Mouse (Mus musculus) neural tube, embryonic 14.5 days (tissue): ENCODE measurements at regions not wholly inside any gene's neighbourhood (a gene's known extent, or its start where the extent isn't known, plus 50 kb on each side); places are given as distances from the start of the nearest gene placed in this dataset.
A peak's percentile ranks its signal among the peaks of the same experiment; 100 is the strongest.

Experiments used
- ATAC-seq: fragments of 200-750 bp; cut with Nextera tagmentation; 2 replicates; pipeline ENCODE4 v1.8.0; 2017; ENCODE audit warnings: low read depth, mild to moderate bottlenecking, moderate TSS enrichment, moderate library complexity
- H3K27ac ChIP-seq: fragments of 300-500 bp; sonication (generic); 2 replicates; pipeline ENCODE4 v1.5.1; 2014; ENCODE audit warnings: low read depth, mild to moderate bottlenecking, control low read depth, low read length, moderate library complexity, mixed read lengths
- H3K27me3 ChIP-seq: fragments of 300-500 bp; sonication (generic); 2 replicates; pipeline ENCODE4 v1.6.1; 2014; ENCODE audit warnings: low read length; ENCODE audit not compliant: control insufficient read depth, insufficient read depth
- H3K36me3 ChIP-seq: fragments of 300-500 bp; sonication (generic); 2 replicates; pipeline ENCODE4 v1.6.1; 2014; ENCODE audit warnings: low read length, mixed read lengths; ENCODE audit not compliant: control insufficient read depth, insufficient read depth
- H3K4me1 ChIP-seq: fragments of 300-500 bp; sonication (generic); 2 replicates; pipeline ENCODE4 v1.6.1; 2014; ENCODE audit warnings: low read length; ENCODE audit not compliant: control insufficient read depth, insufficient read depth
- H3K4me2 ChIP-seq: fragments of 300-500 bp; sonication (generic); 2 replicates; pipeline ENCODE4 v1.6.1; 2014; ENCODE audit warnings: mild to moderate bottlenecking, low read depth, low read length, control low read depth
- H3K4me3 ChIP-seq: fragments of 300-500 bp; sonication (generic); 2 replicates; pipeline ENCODE4 v1.5.1; 2014; ENCODE audit warnings: low read depth, low read length, control low read depth, mixed read lengths
- H3K9ac ChIP-seq: fragments of 300-500 bp; sonication (generic); replicated peaks from 2 replicates; pipeline ENCODE4 v1.6.1; 2014; ENCODE audit warnings: low read depth, mild to moderate bottlenecking, control low read depth, low read length, mixed read lengths
- H3K9me3 ChIP-seq: fragments of 300-500 bp; sonication (generic); 2 replicates; pipeline ENCODE4 v1.6.1; 2016; ENCODE audit warnings: low read length; ENCODE audit not compliant: control insufficient read depth
- WGBS: fragments of 180-500 bp; shearing (Covaris S2); extraction: QIAGEN DNeasy Blood & Tissue Kit; methylation state at CpG from one replicate; pipeline ENCODE4 v1.1.7; 2014; 5-methylcytosine and 5-hydroxymethylcytosine counted together

- Histone ChIP-seq H3K27ac (no peak overlapping the region), H3K4me3 (no peak overlapping the region), H3K9me3 (no peaks in the 10 kb centered on the region), H3K36me3 (no peaks in the 10 kb centered on the region), H3K4me1 (no peaks in the 10 kb centered on the region), H3K4me2 (no peak overlapping the region), H3K27me3 (no peaks in the 10 kb centered on the region), H3K9ac (no peak overlapping the region)
- no peak for ATAC-seq
- 12% methylated on average over 5 of the region's 5 CpGs for WGBS
These were observed 106.6 kb downstream of the Pdcd6ip start for GRCm38 (mm10) chr9:113601451-113601850.

GRCm38 (mm10) chr9:113587260-113587659 lies 120.8 kb downstream of the Pdcd6ip start:
- Histone ChIP-seq H3K27me3 (no peaks in the 10 kb centered on the region), H3K4me2 (no peak overlapping the region), H3K9me3 (no peaks in the 10 kb centered on the region), H3K4me1 (no peaks in the 10 kb centered on the region), H3K4me3 (no peak overlapping the region), H3K36me3 (no peaks in the 10 kb centered on the region), H3K27ac (no peak overlapping the region), H3K9ac (no peak overlapping the region)
- ATAC-seq: no peak
- 63% methylated on average over 6 of the region's 6 CpGs for WGBS

- no peak overlapping the region for H3K27ac ChIP-seq
- WGBS: 89% methylated on average over 4 of the region's 4 CpGs
- ATAC-seq: no peak
- H3K9me3 ChIP-seq: no peaks in the 10 kb centered on the region
- no peak overlapping the region for H3K9ac ChIP-seq
- no peaks in the 10 kb centered on the region for H3K27me3 ChIP-seq
- no peaks in the 10 kb centered on the region for H3K4me1 ChIP-seq
- H3K36me3 ChIP-seq: no peaks in the 10 kb centered on the region
- no peak overlapping the region for H3K4me3 ChIP-seq
- no peak overlapping the region for H3K4me2 ChIP-seq
These were observed 121.6 kb downstream of the Pdcd6ip start for GRCm38 (mm10) chr9:113586477-113586876.

- WGBS: 28% methylated on average over 9 of the region's 9 CpGs
- H3K4me3 ChIP-seq: no peak overlapping the region
- peak overlapping the region; percentile 49; the same call in 1 of the 2 replicates for H3K27ac ChIP-seq
- no peaks in the 10 kb centered on the region for H3K4me1 ChIP-seq
- H3K9ac ChIP-seq: no peak overlapping the region
- H3K36me3 ChIP-seq: no peaks in the 10 kb centered on the region
- no peak overlapping the region for H3K4me2 ChIP-seq
- no peaks in the 10 kb centered on the region for H3K9me3 ChIP-seq
- no peaks in the 10 kb centered on the region for H3K27me3 ChIP-seq
- peak; percentile 85; the same call in 1 of the 2 replicates for ATAC-seq
These were observed 129.8 kb downstream of the Pdcd6ip start for GRCm38 (mm10) chr9:113578221-113578620.

GRCm38 (mm10) chr9:113568849-113569248 lies 139.2 kb downstream of the Pdcd6ip start:
- ATAC-seq: no peak
- no peak overlapping the region for H3K4me3 ChIP-seq
- no peaks in the 10 kb centered on the region for H3K27me3 ChIP-seq
- no peaks in the 10 kb centered on the region for H3K4me1 ChIP-seq
- no peaks in the 10 kb centered on the region for H3K36me3 ChIP-seq
- 92% methylated on average over 1 of the region's 1 CpGs for WGBS
- no peak overlapping the region for H3K27ac ChIP-seq
- no peaks in the 10 kb centered on the region for H3K9me3 ChIP-seq
- H3K9ac ChIP-seq: no peak overlapping the region
- H3K4me2 ChIP-seq: no peak overlapping the region

GRCm38 (mm10) chr9:113567705-113568104 lies 140.4 kb downstream of the Pdcd6ip start:
- H3K27ac ChIP-seq: no peak overlapping the region
- no peaks in the 10 kb centered on the region for H3K36me3 ChIP-seq
- H3K9me3 ChIP-seq: no peaks in the 10 kb centered on the region
- H3K9ac ChIP-seq: no peak overlapping the region
- H3K4me2 ChIP-seq: no peak overlapping the region
- no peak for ATAC-seq
- no peaks in the 10 kb centered on the region for H3K4me1 ChIP-seq
- no peaks in the 10 kb centered on the region for H3K27me3 ChIP-seq
- WGBS: 100% methylated on average over 1 of the region's 1 CpGs
- no peak overlapping the region for H3K4me3 ChIP-seq

- no peaks in the 10 kb centered on the region for H3K27me3 ChIP-seq
- no peaks in the 10 kb centered on the region for H3K36me3 ChIP-seq
- H3K9ac ChIP-seq: no peak overlapping the region
- no peaks in the 10 kb centered on the region for H3K4me1 ChIP-seq
- H3K4me2 ChIP-seq: no peak overlapping the region
- WGBS: 16% methylated on average over 3 of the region's 3 CpGs
- no peak overlapping the region for H3K4me3 ChIP-seq
- no peak; the same call in 1 of the 2 replicates for ATAC-seq
- H3K9me3 ChIP-seq: no peaks in the 10 kb centered on the region
- H3K27ac ChIP-seq: no peak overlapping the region
These were observed 141.4 kb downstream of the Pdcd6ip start for GRCm38 (mm10) chr9:113566620-113567019.

GRCm38 (mm10) chr9:113553911-113554310 lies 154.1 kb downstream of the Pdcd6ip start:
- H3K9me3 ChIP-seq: no peaks in the 10 kb centered on the region
- H3K4me3 ChIP-seq: no peak overlapping the region
- H3K4me2 ChIP-seq: no peak overlapping the region
- no peaks in the 10 kb centered on the region for H3K4me1 ChIP-seq
- H3K27ac ChIP-seq: no peak overlapping the region
- 91% methylated on average over 12 of the region's 12 CpGs for WGBS
- H3K36me3 ChIP-seq: no peaks in the 10 kb centered on the region
- no peak overlapping the region for H3K9ac ChIP-seq
- no peak for ATAC-seq
- no peaks in the 10 kb centered on the region for H3K27me3 ChIP-seq

GRCm38 (mm10) chr9:113547458-113547857 lies 160.6 kb downstream of the Pdcd6ip start:
- H3K9ac ChIP-seq: no peak overlapping the region
- no peaks in the 10 kb centered on the region for H3K27me3 ChIP-seq
- no peaks in the 10 kb centered on the region for H3K4me1 ChIP-seq
- H3K4me2 ChIP-seq: no peak overlapping the region
- H3K27ac ChIP-seq: no peak overlapping the region
- 84% methylated on average over 3 of the region's 3 CpGs for WGBS
- H3K36me3 ChIP-seq: no peaks in the 10 kb centered on the region
- ATAC-seq: no peak
- no peaks in the 10 kb centered on the region for H3K9me3 ChIP-seq
- no peak overlapping the region for H3K4me3 ChIP-seq

- Histone ChIP-seq H3K36me3 (no peaks in the 10 kb centered on the region), H3K9ac (no peak overlapping the region), H3K9me3 (no peaks in the 10 kb centered on the region), H3K27ac (no peak overlapping the region), H3K4me1 (no peaks in the 10 kb centered on the region), H3K27me3 (no peaks in the 10 kb centered on the region), H3K4me2 (no peak overlapping the region), H3K4me3 (no peak overlapping the region)
- ATAC-seq: no peak
- 82% methylated on average over 2 of the region's 2 CpGs for WGBS
These were observed 179.5 kb downstream of the Pdcd6ip start for GRCm38 (mm10) chr9:113528586-113528985.
